Mouse (Mus musculus): Measurements from ENCODE around the gene BC048679. TPM values are rescaled to one million over a fixed set of nuclear protein-coding genes. Genes with fewer than 3 reads are reported as not detected.

The BC048679 gene
- polyA plus RNA-seq (2012; ENCODE audit: insufficient read depth, insufficient read length, missing spikeins), result not detected in 2 replicates

DNA sequence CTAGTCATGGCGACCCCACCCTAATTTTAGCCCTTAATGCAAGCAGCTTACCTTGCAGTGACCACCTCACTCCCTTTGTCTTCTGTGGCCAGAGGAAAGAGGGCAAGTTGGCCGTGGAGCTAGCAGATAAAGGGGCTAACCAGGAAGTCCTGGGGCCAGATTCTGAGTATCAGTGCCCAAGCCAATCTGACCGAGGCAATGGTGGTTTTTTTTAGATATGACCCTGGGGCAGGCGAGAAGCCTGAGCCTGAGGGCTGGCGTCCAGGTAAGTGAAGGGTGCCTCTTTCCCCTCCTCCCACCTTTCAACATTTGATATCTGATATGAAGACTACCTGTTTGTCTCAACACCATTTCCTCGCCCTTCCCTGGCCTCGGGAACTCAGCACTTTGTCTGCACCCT is at the start of gene BC048679:
BC048679 (minus strand) TSS at position 101 of the 400 bp plus-strand sequence.
- 0 out of 2 replicates have a peak, but pooled peaks cover 2% of the 10 kb centered on the region for H3K4me1 ChIP-seq (ENCODE audit: control insufficient read depth, insufficient read depth, insufficient read length, low read length)
- H3K4me3 ChIP-seq (ENCODE audit: insufficient read depth, low read depth, low read length), result no peak within 1 kb of the TSS
- H3K27ac ChIP-seq (replicated peaks; ENCODE audit: low read depth, low read length), result no peak within 1 kb of the TSS

DNA sequence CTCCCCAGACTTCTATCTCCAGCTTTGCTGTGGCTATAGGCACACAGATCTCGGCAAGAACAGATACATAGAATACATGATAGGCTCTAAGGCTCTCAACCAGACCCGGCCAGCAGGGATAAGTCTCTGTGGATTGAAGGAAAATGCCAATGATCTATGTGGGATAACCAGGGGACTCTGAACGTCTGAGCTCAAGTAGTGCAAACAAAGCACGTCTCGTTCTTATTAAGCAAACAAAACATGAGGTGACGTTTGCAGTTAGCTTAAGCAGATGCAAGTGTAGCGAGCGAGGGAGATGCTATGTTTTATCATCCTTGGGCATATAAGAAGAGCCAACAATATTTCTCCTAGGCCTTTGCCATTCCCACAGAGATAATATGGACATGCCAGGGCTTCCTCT is 44.9 kb upstream of the BC048679 start:
- H3K4me1 ChIP-seq (ENCODE audit: control insufficient read depth, insufficient read depth, insufficient read length, low read length), result peaks cover 14% of the 10 kb centered on the region
- H3K4me3 ChIP-seq (ENCODE audit: insufficient read depth, low read depth, low read length), result no peak overlapping the region
- peak overlapping the region; percentile 71 for H3K27ac ChIP-seq (replicated peaks; ENCODE audit: low read depth, low read length)

- Histone ChIP-seq H3K4me3 (ENCODE audit: insufficient read depth, low read depth, low read length) (no peak overlapping the region), H3K27ac (replicated peaks; ENCODE audit: low read depth, low read length) (peak overlapping the region; percentile 71), H3K4me1 (ENCODE audit: control insufficient read depth, insufficient read depth, insufficient read length, low read length) (peaks cover 14% of the 10 kb centered on the region)
These were observed 43.9 kb upstream of the BC048679 start for GRCm38 (mm10) chr7:81541924-81542524.

DNA sequence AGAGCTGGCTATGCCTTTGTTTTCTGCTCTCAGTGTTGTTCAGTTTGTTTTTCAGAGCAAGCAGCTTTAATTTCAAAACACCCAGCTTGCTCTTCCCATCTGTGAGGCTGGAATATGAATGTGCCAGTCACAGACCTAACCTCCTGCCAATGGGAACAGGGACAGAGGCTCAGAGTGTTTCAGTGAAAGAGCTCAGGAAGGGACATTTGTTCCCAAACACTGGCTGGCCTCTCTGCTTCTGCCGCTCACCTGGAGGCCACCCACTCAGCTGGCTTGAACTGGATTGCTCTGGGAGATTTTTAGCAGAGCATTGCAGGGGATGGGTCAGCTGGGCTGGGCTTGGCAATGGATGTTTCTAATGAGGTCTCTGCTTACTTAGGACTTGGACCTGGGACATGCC is 42.9 kb upstream of the BC048679 start:
- H3K27ac ChIP-seq (replicated peaks; ENCODE audit: low read depth, low read length), result peak overlapping the region; percentile 49
- peaks cover 14% of the 10 kb centered on the region for H3K4me1 ChIP-seq (ENCODE audit: control insufficient read depth, insufficient read depth, insufficient read length, low read length)
- H3K4me3 ChIP-seq (ENCODE audit: insufficient read depth, low read depth, low read length), result no peak overlapping the region

GRCm38 (mm10) chr7:81539565-81539964 is 41.5 kb upstream of the BC048679 start:
- no peak overlapping the region for H3K4me3 ChIP-seq (ENCODE audit: insufficient read depth, low read depth, low read length)
- H3K27ac ChIP-seq (replicated peaks; ENCODE audit: low read depth, low read length), result no peak overlapping the region
- peaks cover 14% of the 10 kb centered on the region for H3K4me1 ChIP-seq (ENCODE audit: control insufficient read depth, insufficient read depth, insufficient read length, low read length)

DNA sequence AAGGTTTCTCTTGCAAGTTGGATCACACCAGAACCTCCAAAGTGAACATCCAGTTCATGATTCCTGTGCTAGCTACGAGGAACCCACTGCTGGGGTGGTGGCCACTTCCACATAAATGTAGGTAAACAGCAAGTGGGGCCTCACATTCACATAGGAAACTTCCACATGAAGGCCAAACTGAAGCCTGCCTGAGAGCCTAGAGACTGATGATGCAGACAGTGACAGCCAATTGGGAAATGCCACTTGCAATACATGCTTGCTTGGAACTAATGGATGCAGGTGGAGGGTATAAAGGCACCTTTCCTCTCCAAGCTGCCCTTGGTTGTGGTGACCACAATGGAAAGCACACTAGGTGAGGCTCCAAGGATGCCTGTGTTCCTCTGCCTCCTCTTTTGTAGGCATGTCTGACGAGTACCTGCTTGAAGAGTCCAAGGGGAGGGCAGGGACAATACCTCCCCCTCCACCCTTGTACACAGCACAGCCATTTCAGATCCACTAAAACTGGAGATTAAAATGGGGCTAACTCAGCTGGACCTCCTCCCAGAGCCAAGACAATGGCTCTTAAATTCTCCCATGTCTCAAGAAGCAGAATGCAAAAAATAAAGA is 40.1 kb upstream of the BC048679 start:
- H3K27ac ChIP-seq (replicated peaks; ENCODE audit: low read depth, low read length), result no peak overlapping the region
- H3K4me3 ChIP-seq (ENCODE audit: insufficient read depth, low read depth, low read length), result no peak overlapping the region
- peaks cover 12% of the 10 kb centered on the region for H3K4me1 ChIP-seq (ENCODE audit: control insufficient read depth, insufficient read depth, insufficient read length, low read length)

DNA sequence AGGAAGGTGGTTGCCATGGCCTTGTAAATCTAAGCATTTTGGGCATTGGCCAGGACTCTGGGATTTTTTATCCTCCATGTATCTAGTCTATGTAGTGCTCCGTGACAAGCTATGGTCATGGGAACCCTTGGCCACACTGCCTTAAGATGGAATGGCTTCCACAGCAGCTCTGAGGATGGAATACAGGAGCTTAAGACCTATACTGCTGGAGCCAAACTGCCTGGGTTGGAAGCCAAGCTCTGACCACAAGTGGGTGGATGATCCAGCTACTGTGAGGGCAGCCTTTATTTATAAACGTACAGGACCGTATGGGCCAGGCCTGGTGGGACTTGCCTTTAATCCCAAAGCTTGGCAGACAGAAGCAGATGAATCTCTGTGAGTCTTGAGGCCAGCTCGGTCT is 38.4 kb upstream of the BC048679 start:
- Histone ChIP-seq H3K27ac (replicated peaks; ENCODE audit: low read depth, low read length) (no peak overlapping the region), H3K4me3 (ENCODE audit: insufficient read depth, low read depth, low read length) (no peak overlapping the region), H3K4me1 (ENCODE audit: control insufficient read depth, insufficient read depth, insufficient read length, low read length) (peaks cover 4% of the 10 kb centered on the region; the same call in 1 of the 2 replicates)

DNA sequence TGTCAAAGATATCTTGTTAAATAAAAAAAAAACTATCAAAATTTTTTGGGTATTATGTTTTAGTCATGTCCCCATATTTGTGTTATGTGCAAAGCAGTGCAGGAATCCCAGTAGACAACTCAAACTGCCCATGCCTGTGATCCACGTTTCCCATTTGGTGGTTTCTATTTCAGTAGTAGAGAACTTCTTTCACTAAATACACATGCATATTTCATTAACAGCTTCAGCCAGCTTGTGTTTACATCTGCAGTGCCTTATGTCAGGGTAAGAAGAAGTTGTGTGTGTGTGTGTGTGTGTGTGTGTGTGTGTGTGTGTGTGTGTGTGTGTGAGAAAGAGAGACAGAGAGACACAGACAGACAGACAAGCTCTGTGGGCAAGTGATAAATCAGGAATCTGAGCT is 33.4 kb upstream of the BC048679 start:
- Histone ChIP-seq H3K4me1 (ENCODE audit: control insufficient read depth, insufficient read depth, insufficient read length, low read length) (no peaks in the 10 kb centered on the region), H3K27ac (replicated peaks; ENCODE audit: low read depth, low read length) (no peak overlapping the region), H3K4me3 (ENCODE audit: insufficient read depth, low read depth, low read length) (no peak overlapping the region)

GRCm38 (mm10) chr7:81528918-81529317 is 30.8 kb upstream of the BC048679 start:
- Histone ChIP-seq H3K27ac (replicated peaks; ENCODE audit: low read depth, low read length) (no peak overlapping the region), H3K4me3 (ENCODE audit: insufficient read depth, low read depth, low read length) (no peak overlapping the region), H3K4me1 (ENCODE audit: control insufficient read depth, insufficient read depth, insufficient read length, low read length) (no peaks in the 10 kb centered on the region)

DNA sequence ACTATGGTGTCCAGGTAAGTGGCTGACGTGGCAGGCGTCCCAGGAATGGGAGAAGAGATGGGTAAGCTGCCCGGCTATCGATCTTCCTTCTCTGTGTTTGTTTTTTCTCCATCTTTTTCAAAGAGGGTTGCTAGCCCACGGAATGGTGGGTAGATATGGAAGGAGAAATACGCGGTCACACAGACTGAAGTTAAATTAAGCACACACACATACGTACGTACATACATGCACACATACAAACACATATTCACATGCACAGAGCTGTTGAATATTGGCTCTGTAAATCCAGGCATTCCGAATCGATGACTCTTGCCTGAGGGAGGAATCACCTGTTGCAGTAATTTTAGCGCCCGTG is 25.6 kb upstream of the BC048679 start:
- no peaks in the 10 kb centered on the region for H3K4me1 ChIP-seq (ENCODE audit: control insufficient read depth, insufficient read depth, insufficient read length, low read length)
- H3K27ac ChIP-seq (replicated peaks; ENCODE audit: low read depth, low read length), result peak overlapping the region; percentile 80
- H3K4me3 ChIP-seq (ENCODE audit: insufficient read depth, low read depth, low read length), result peak overlapping the region; percentile 88

- peak overlapping the region; percentile 85 for H3K27ac ChIP-seq (replicated peaks; ENCODE audit: low read depth, low read length)
- peak overlapping the region; percentile 88 for H3K4me3 ChIP-seq (ENCODE audit: insufficient read depth, low read depth, low read length)
- no peaks in the 10 kb centered on the region for H3K4me1 ChIP-seq (ENCODE audit: control insufficient read depth, insufficient read depth, insufficient read length, low read length)
These were observed 25.1 kb upstream of the BC048679 start for GRCm38 (mm10) chr7:81523008-81523662.

DNA sequence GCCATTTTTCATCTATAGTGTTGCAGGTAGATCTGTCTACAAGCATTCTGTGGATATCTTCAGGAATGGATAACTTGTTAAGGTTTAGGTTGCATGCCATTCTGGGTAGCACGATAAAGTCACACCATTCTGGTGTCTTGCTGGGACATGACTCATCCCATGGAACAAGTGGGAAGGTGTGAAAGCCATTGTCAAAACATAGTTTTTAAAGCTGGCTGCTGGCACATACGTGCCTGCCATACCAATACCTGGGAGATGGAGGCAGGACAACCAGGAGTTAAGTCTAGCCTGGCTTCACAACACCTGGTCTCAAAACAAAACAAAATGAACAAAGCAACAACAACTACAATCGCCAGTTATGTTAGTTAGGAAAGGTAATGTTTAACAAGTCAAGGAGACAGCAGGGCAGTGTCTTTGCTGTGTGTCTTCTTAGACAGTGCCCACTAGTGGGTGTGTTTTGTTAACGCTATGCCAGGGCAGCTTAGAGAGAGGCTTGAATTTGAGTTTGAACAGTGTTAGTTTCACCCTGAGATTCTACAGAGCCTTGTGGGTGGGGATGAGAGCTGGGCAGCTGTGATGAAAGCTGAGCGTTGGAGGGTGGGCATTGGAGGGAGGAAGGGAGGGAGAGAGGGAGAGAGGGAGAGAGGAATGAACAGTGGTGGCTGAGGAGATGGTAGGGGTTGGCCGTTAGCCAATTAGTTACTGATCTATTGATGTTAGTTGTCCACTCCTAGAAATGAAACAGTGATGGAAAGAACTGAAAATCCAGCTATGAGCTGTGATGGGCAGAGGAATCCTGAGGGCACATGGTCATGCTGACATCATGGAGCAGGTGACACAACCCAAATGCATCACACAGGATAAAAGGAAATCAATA is 18.3 kb upstream of the BC048679 start:
- H3K27ac ChIP-seq (replicated peaks; ENCODE audit: low read depth, low read length), result no peak overlapping the region
- no peak overlapping the region for H3K4me3 ChIP-seq (ENCODE audit: insufficient read depth, low read depth, low read length)
- no peaks in the 10 kb centered on the region for H3K4me1 ChIP-seq (ENCODE audit: control insufficient read depth, insufficient read depth, insufficient read length, low read length)

- no peak overlapping the region for H3K27ac ChIP-seq (replicated peaks; ENCODE audit: low read depth, low read length)
- no peaks in the 10 kb centered on the region for H3K4me1 ChIP-seq (ENCODE audit: control insufficient read depth, insufficient read depth, insufficient read length, low read length)
- H3K4me3 ChIP-seq (ENCODE audit: insufficient read depth, low read depth, low read length), result no peak overlapping the region
These were observed 17.0 kb upstream of the BC048679 start for GRCm38 (mm10) chr7:81514906-81515590.

DNA sequence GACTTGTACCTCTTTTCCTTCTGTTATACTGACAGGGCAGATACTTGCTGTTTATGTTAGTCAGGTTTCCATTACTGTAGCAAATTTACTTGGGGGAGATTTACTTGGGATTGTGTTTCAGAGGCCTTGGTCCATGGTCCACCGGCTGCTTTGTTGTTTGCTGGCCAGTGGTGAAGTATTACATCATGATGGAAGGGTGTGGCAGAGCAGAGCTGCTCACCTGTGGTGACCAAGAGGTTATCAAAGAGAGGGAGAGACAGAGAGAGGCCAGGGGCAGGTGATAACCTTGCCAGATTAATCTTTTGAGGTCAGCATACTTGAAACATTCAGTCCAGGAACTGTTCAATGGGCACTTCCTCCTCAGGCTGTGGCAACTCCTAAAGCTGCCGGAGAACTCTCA is 3.0 kb upstream of the BC048679 start:
- Histone ChIP-seq H3K4me1 (ENCODE audit: control insufficient read depth, insufficient read depth, insufficient read length, low read length) (no peaks in the 10 kb centered on the region), H3K27ac (replicated peaks; ENCODE audit: low read depth, low read length) (no peak overlapping the region), H3K4me3 (ENCODE audit: insufficient read depth, low read depth, low read length) (no peak overlapping the region)

- Histone ChIP-seq H3K4me3 (ENCODE audit: insufficient read depth, low read depth, low read length) (no peak overlapping the region), H3K4me1 (ENCODE audit: control insufficient read depth, insufficient read depth, insufficient read length, low read length) (0 out of 2 replicates have a peak, but pooled peaks cover 2% of the 10 kb centered on the region), H3K27ac (replicated peaks; ENCODE audit: low read depth, low read length) (no peak overlapping the region)
These were observed 910 bp downstream of the BC048679 start for GRCm38 (mm10) chr7:81497171-81497570.

All from brown adipose tissue, adult 24 weeks (tissue).